Mouse (Mus musculus): Measurements from ENCODE around the gene Bahcc1. TPM values are rescaled to one million over a fixed set of nuclear protein-coding genes. Genes with fewer than 3 reads are reported as not detected.

Bahcc1 gene
- total RNA-seq, 2 experiments from 2014 or later, result 8.5 to 11.2 TPM

DNA sequence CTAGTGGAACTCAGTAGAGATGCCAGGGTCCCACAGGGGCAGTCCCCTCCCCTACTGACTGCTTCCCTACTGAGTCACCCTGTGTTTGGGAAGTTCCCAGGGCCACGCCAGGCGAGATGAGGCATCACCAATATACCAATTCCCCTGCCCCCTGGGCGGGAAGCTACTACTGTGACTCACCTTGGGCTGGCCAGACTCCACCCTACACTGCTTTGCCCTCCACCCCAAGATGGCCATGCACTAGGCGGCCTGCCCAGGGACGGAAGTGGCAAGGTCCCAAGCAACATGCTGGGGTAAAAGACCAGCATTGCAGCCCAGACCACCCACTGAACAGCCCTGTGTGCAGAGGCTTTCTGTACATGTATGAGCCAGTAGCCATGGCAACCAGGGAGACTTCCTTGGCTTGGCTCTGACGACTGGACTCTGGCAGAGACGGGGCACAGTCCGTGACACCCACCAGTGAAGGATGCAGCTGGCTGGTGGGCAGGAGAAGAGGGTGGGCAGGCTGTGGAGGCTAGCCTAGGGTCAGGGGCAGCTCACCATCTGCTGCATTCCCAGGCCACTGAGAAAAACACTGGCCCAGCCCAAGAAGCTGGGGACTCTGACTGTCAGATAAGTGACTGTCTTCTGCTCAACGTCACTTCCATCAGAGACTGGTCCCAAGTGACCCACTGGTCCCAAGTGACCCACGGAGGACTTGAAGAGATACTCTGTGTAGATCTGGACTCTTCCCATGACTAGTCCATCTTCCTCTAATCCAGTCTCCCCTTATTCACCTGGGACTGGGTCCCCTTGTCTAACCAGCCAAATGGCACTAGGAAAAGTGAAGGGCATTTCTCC is 24.5 kb downstream of the Bahcc1 start:
- no peak for DNase-seq
- intact Hi-C loops (cut with DNase I), result no loop called here

GRCm38 (mm10) chr11:120257911-120258310 is 25.2 kb downstream of the Bahcc1 start:
- intact Hi-C loops (cut with DNase I), result no loop called here
- DNase-seq, result no peak

- intact Hi-C loops (cut with DNase I), result no loop called here
- no peak for DNase-seq
Observed at GRCm38 (mm10) chr11:120258896-120259689, 26.3 kb downstream of the Bahcc1 start.

DNA sequence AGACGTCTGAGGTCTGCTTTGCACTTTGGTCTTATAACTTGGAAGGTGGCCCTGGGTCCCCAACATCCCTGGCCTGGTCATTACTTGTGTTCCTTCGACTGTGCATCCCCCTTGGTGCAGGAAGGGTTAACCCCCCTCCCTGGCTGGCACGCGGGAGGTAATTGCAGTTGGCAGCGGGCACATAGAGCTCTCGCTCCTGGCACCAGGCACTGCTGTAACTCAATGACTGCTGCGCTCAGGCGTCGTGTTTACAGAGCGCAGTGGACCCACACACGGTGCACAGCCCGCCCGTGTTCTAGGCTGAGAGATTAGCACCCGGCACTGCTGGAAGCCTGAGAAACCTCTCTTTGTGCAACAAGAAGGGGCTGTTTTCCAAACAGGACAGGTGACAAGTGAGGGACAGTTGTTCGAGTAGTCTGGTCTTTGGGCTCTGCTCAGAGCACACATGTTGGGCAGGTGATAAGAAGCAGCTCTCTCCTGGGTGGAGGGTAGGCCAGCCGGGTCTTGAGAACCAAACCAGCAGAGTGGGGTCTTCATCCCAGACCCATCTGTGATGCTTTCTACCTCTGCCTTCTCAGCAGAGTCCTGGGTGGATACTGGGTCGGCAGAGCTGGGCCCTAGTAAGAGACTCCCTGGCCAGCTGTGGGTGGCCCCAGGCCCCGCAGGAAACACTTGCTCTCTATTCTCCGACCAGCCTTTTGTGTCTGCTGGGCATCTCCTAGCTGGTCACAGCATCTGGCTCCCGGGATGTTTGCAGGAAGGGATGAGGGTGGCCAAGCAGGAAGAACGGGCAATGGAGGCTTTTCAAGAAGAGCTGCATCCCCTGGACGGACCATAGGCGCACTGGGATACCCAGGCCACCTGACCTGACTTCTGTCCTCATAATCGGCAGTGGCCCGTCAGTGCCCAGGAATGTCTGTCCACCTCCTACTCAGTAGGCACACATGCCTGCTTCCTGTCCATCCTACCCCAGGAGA is 27.3 kb downstream of the Bahcc1 start:
- peak in 1 of 2 experiments; percentile 19 for DNase-seq
- intact Hi-C loops (cut with DNase I), result loop anchor here (5.0 kb wide), 1 partner anchor 148 kb away; no protein-coding TSS in a partner anchor

DNA sequence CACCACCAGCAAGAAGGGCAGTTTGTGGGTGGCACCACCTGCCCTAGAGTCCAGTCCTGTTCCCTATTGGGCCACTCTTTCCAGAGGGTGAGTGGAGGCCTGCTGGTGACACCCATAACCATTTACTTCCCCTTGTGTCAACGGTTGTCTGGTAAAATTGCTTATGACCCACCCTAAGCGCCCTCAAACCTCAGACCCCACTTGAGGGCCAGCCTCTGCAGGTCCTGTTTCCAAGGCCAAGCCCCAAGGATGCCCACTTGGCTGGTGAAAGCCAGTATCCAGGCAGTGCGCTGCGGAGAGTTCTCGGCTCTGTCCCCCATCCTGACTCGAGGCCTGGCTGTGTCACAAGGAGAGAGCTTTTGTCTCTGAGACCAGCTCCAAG is 28.0 kb downstream of the Bahcc1 start:
- no peak for DNase-seq
- intact Hi-C loops (cut with DNase I), result loop anchor here (5.0 kb wide), 1 partner anchor 148 kb away; no protein-coding TSS in a partner anchor

GRCm38 (mm10) chr11:120261416-120262355 is 28.9 kb downstream of the Bahcc1 start:
- intact Hi-C loops (cut with DNase I), result loop anchor here (2.0 to 5.0 kb wide), 2 partner anchors 73 to 149 kb away; no protein-coding TSS in a partner anchor
- peak; percentile 95 to 97 for DNase-seq

DNA sequence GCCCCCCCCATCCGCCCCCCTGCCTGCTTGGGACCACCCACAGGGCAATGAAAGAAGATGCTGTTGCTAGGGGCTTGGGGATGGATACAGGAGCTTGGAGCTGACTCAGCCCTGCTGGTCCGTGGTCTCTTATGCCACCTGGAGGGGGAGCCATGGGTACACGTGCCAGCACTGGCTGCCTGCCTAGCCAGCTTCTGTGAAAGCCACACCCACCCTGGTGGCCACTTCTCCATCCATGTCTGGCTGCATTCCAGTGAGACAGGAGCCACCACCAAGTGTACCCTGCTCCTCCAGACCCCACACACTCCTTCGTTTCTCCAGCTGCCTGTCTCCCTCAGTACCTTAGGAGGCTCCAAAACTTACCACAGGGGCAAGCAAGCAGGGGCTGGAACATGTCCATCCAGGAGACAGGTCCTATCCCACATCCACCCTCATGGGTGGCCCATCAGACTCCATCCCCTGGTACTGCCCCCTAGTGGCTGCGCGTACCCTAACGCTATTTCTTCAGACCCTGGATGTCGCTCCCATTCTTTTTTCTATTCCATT is 29.7 kb downstream of the Bahcc1 start:
- intact Hi-C loops (cut with DNase I), result loop anchor here (2.0 to 5.0 kb wide), 2 partner anchors 74 to 150 kb away; no protein-coding TSS in a partner anchor
- peak; percentile 81 to 85 for DNase-seq

- no peak for DNase-seq
- intact Hi-C loops (cut with DNase I), result loop anchor here (2.0 to 5.0 kb wide), 2 partner anchors 74 to 151 kb away; no protein-coding TSS in a partner anchor
Observed at GRCm38 (mm10) chr11:120263176-120263575, 30.4 kb downstream of the Bahcc1 start.

- peak in 1 of 2 experiments; percentile 25 for DNase-seq
- intact Hi-C loops (cut with DNase I), result loop anchor here (5.0 kb wide), 1 partner anchor 152 kb away; no protein-coding TSS in a partner anchor
Observed at GRCm38 (mm10) chr11:120264008-120264407, 31.3 kb downstream of the Bahcc1 start.

DNA sequence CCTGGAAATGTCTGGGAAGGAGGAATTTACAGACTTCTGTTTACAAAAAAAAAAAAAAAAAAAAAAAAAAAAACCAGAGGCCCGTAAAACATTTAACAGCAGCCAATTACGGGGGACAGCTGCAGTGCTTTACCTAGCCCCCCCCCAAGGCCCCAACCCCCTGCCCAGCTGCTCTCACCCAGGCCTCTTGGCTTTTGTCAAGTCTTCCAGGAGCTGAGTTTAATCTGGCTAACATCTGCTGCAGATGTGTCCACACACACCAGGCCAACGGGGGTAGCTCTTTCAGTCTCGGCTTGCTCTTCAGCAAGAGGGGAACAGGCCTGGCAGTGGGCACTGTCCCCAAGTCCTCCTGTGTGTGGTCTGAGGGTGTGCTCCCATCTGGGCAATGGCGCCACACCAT is 32.7 kb downstream of the Bahcc1 start:
- DNase-seq, result no peak
- intact Hi-C loops (cut with DNase I), result no loop called here

- DNase-seq, result peak in 1 of 2 experiments; percentile 20
- intact Hi-C loops (cut with DNase I), result no loop called here
Observed at GRCm38 (mm10) chr11:120266259-120266758, 33.6 kb downstream of the Bahcc1 start.

DNA sequence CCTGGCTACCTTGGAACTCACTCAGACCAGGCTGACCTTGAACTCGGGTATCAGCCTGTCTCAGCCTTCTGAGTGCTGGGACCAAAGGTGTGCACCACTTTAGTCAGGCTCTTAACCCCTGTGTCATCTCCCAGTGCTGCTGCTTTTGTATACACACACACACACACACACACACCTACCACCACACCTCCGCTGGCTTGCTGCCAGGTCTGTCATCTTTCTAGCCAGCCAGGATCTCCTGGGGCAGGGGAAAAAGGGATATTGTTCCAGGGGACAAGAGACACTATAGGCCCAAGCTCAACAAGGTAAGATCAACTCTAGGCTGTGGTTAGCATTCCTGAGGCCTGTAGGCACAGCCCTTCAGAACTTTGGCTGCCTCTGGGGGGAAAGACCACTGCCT is 34.5 kb downstream of the Bahcc1 start:
- intact Hi-C loops (cut with DNase I), result no loop called here
- DNase-seq, result no peak

GRCm38 (mm10) chr11:120267676-120268075 is 34.9 kb downstream of the Bahcc1 start:
- no peak for DNase-seq
- intact Hi-C loops (cut with DNase I), result no loop called here

DNA sequence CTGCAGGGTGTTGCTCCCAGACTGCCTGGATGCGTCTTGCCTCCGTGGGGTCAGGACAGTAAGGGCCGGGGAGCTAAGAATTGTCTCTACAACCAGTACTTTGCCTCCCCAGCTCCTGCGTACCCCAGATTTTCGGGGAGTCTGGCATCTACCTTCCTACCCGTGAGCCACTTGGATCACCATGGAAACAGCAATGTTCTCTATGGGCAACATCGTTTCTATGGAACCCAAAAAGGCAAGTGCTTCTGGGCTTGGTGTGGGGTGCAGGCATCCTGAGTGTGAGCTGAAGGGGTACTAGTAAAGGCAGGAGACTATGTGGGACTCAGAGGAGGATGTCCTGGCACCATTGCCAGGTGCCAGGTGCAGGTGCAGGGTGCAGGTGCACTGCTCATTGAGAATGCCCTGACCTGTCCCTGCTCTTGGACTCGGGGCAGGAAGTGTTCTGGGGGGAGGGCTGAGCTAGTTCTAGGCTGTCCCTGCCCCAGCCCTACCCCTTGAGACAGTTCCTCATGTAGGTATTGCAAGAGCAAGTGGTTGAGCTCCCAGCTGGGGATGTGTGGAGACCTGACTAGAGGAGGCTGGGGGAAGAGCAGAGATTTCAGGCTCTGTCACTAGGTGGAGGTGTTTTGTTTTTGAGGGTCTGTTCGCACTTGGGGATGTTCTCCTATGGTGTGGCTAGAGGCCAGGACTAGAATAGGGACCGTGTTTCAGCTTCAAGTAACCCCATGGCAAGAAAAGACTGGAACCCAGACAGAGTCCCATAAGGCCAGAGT is 35.6 kb downstream of the Bahcc1 start:
- no peak for DNase-seq
- intact Hi-C loops (cut with DNase I), result no loop called here

- no peak for DNase-seq
- intact Hi-C loops (cut with DNase I), result no loop called here
Observed at GRCm38 (mm10) chr11:120269007-120269406, 36.3 kb downstream of the Bahcc1 start.

DNA sequence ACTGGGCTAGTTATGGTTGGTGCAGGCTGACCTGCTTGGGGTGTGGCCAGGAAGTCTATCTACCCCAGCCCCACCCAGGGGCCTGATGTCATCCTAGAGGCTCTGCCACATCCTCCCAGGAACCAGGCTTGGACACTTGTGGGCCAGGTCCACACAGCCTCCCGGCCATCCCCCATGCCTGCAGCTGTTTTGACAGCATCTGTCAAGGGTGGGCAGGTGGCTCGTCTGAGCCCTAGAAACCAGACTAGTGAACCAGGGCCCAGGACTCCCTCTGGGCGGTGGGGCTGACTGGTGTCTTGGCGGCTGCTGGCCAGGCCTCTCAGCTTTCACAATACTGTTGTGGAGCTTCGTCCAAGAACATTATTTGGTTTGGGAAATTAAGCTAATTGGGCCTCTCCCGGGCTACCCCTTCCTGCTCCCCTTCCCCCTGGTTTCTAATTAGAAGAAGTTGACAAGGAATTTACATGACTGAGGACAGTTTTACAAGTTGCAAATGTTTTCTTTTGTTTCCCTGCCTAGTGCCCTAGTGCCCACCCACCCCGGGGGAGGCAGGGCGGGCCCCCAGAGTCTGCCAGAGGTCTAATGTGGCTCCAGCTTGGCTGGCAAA is 36.9 kb downstream of the Bahcc1 start:
- peak; percentile 37 to 58 for DNase-seq
- intact Hi-C loops (cut with DNase I), result no loop called here

DNA sequence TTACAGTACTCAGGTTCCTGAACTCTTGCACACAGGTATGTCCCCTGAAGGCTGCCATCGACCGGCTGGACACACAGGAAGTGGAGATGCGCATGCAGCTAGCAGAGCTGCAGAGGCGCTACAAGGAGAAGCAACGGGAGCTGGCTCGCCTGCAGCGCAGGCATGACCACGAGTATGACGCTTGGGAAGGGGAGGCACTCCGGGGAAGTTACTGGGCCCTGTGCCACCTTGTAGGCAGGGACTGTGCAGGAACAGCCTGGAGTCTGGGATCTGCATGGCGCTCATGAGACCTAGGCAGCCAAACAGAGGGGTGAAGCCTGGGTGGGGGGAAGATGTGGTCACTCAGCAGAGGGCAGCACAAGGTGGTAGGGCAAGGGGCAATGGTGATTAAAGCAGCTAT is 46.6 kb downstream of the Bahcc1 start:
- peak in 1 of 2 experiments; percentile 18 for DNase-seq

More for the DNA sequence above, 46.6 kb downstream of the Bahcc1 start:
- intact Hi-C loops (cut with DNase I), result no loop called here
